Mouse (Mus musculus) A20 (cell line): ENCODE measurements around the gene Scd1.

Experiments
- DNase-seq: peaks from one replicate; pipeline ENCODE4 v3.0.0-alpha.2; 2011; ENCODE audit warnings: low read depth, low spot score

Scd1 gene

GRCm38 (mm10) chr19:44407341-44408222, at the start of gene Scd1:
TSS of gene Scd1 (minus strand) at chr19:44407879.
- DNase-seq, result peak; percentile 85

- DNase-seq, result no peak
Observed at GRCm38 (mm10) chr19:44455356-44455755, 47.7 kb upstream of the Scd1 start.

- no peak for DNase-seq
Observed at GRCm38 (mm10) chr19:44454862-44455261, 47.2 kb upstream of the Scd1 start.

GRCm38 (mm10) chr19:44447927-44448326, 40.2 kb upstream of the Scd1 start:
- DNase-seq, result no peak

- no peak for DNase-seq
Observed at GRCm38 (mm10) chr19:44445755-44446154, 38.1 kb upstream of the Scd1 start.

GRCm38 (mm10) chr19:44439302-44439701, 31.6 kb upstream of the Scd1 start:
- no peak for DNase-seq

GRCm38 (mm10) chr19:44437975-44438374, 30.3 kb upstream of the Scd1 start:
- DNase-seq, result no peak

- no peak for DNase-seq
Observed at GRCm38 (mm10) chr19:44432084-44432483, 24.4 kb upstream of the Scd1 start.

- DNase-seq, result no peak
Observed at GRCm38 (mm10) chr19:44427721-44428120, 20.0 kb upstream of the Scd1 start.

GRCm38 (mm10) chr19:44422051-44422631, 14.5 kb upstream of the Scd1 start:
- no peak for DNase-seq

- DNase-seq, result no peak
Observed at GRCm38 (mm10) chr19:44419530-44419929, 11.9 kb upstream of the Scd1 start.

- DNase-seq, result peak; percentile 75
Observed at GRCm38 (mm10) chr19:44418945-44419344, 11.3 kb upstream of the Scd1 start.

GRCm38 (mm10) chr19:44418544-44418943, 10.9 kb upstream of the Scd1 start:
- no peak for DNase-seq

GRCm38 (mm10) chr19:44418061-44418460, 10.4 kb upstream of the Scd1 start:
- DNase-seq, result no peak

- DNase-seq, result no peak
Observed at GRCm38 (mm10) chr19:44417448-44417847, 9.8 kb upstream of the Scd1 start.

- no peak for DNase-seq
Observed at GRCm38 (mm10) chr19:44416240-44416639, 8.6 kb upstream of the Scd1 start.

- DNase-seq, result no peak
Observed at GRCm38 (mm10) chr19:44415464-44415863, 7.8 kb upstream of the Scd1 start.

- no peak for DNase-seq
Observed at GRCm38 (mm10) chr19:44410269-44410992, 2.8 kb upstream of the Scd1 start.

GRCm38 (mm10) chr19:44408595-44408994, 916 bp upstream of the Scd1 start:
- DNase-seq, result peak; percentile 69

- DNase-seq, result no peak
Observed at GRCm38 (mm10) chr19:44408223-44408545, 505 bp upstream of the Scd1 start.

- DNase-seq, result no peak
Observed at GRCm38 (mm10) chr19:44403546-44403945, 4.1 kb downstream of the Scd1 start.

GRCm38 (mm10) chr19:44400484-44401197, 7.0 kb downstream of the Scd1 start:
- no peak for DNase-seq
